Mouse (Mus musculus) liver, embryonic 16.5 days (tissue): ENCODE results near the gene Pwwp2a. TPM values are rescaled to one million over a fixed set of nuclear protein-coding genes. Genes with fewer than 3 reads are reported as not detected.

Experiments
- ATAC-seq: fragments of 200-750 bp; cut with Nextera tagmentation; 2 replicates; pipeline ENCODE4 v1.8.0; 2017; ENCODE audit warnings: low read depth, mild to moderate bottlenecking, moderate number of reproducible peaks, moderate library complexity
- H3K27ac ChIP-seq: fragments of 300-500 bp; sonication (generic); 2 replicates; pipeline ENCODE4 v1.5.1; 2014; ENCODE audit warnings: mild to moderate bottlenecking, low read length
- H3K27me3 ChIP-seq: fragments of 300-500 bp; sonication (generic); 2 replicates; pipeline ENCODE4 v1.6.1; 2014; ENCODE audit warnings: low read depth, low read length, mixed read lengths; ENCODE audit not compliant: control insufficient read depth, insufficient read depth
- H3K36me3 ChIP-seq: fragments of 300-500 bp; sonication (generic); 2 replicates; pipeline ENCODE4 v1.6.1; 2014; ENCODE audit warnings: mild to moderate bottlenecking; ENCODE audit not compliant: control insufficient read depth, insufficient read depth
- H3K4me1 ChIP-seq: fragments of 300-500 bp; sonication (generic); 2 replicates; pipeline ENCODE4 v1.6.1; 2014; ENCODE audit warnings: low read depth, low read length, mixed read lengths; ENCODE audit not compliant: control insufficient read depth
- H3K4me2 ChIP-seq: fragments of 300-500 bp; sonication (generic); 2 replicates; pipeline ENCODE4 v1.6.1; 2014; ENCODE audit warnings: low read depth, low read length, mixed read lengths
- H3K4me3 ChIP-seq: fragments of 300-500 bp; sonication (generic); 2 replicates; pipeline ENCODE4 v1.5.1; 2014; ENCODE audit warnings: low read depth, mild to moderate bottlenecking, low read length
- H3K9ac ChIP-seq: fragments of 300-500 bp; sonication (generic); 2 replicates; pipeline ENCODE4 v1.6.1; 2014; ENCODE audit warnings: low read depth, low read length
- H3K9me3 ChIP-seq: fragments of 300-500 bp; sonication (generic); replicated peaks from 2 replicates; pipeline ENCODE4 v1.6.1; 2016; ENCODE audit warnings: low read length; ENCODE audit not compliant: control insufficient read depth
- WGBS: fragments of 180-500 bp; shearing (Covaris S2); extraction: QIAGEN DNeasy Blood & Tissue Kit; methylation state at CpG from one replicate; pipeline ENCODE4 v1.1.7; 2014; ENCODE audit not compliant: insufficient replicate concordance; 5-methylcytosine and 5-hydroxymethylcytosine counted together
- polyA plus RNA-seq: library from polyadenylated mRNA; unstranded; fragments of >200 nt; fragmentation: Nextera tagmentation; extraction: Ambion mirVana; gene quantifications from 2 replicates; pipeline ENCODE4 v1.2.1, GENCODE M21; 2015

Pwwp2a gene
- polyA plus RNA-seq, 1 experiment from 2014 or later, result 4.3 TPM

- no peaks in the 10 kb centered on the region for H3K4me1 ChIP-seq
- H3K4me3 ChIP-seq, result no peak overlapping the region
- ATAC-seq, result peak; percentile 83
- no peak overlapping the region for H3K27ac ChIP-seq
- no peak overlapping the region for H3K9ac ChIP-seq
- no peaks in the 10 kb centered on the region for H3K27me3 ChIP-seq
- no peak overlapping the region for H3K4me2 ChIP-seq
- no peaks in the 10 kb centered on the region for H3K36me3 ChIP-seq
- 27% methylated on average over 14 of the region's 14 CpGs for WGBS
- no peaks in the 10 kb centered on the region for H3K9me3 ChIP-seq
Measured at GRCm38 (mm10) chr11:43653051-43653475, 28.7 kb upstream of the Pwwp2a start.

- no peaks in the 10 kb centered on the region for H3K36me3 ChIP-seq
- H3K27me3 ChIP-seq, result no peaks in the 10 kb centered on the region
- no peaks in the 10 kb centered on the region for H3K4me1 ChIP-seq
- peak; percentile 51 for ATAC-seq
- no peak overlapping the region for H3K27ac ChIP-seq
- no peak overlapping the region for H3K4me2 ChIP-seq
- 30% methylated on average over 10 of the region's 10 CpGs for WGBS
- no peak overlapping the region for H3K4me3 ChIP-seq
- no peak overlapping the region for H3K9ac ChIP-seq
- H3K9me3 ChIP-seq, result no peaks in the 10 kb centered on the region
Measured at GRCm38 (mm10) chr11:43656464-43656863, 25.3 kb upstream of the Pwwp2a start.

- Histone ChIP-seq H3K27me3 (no peaks in the 10 kb centered on the region), H3K9me3 (no peaks in the 10 kb centered on the region), H3K4me3 (no peak overlapping the region), H3K9ac (no peak overlapping the region), H3K27ac (no peak overlapping the region), H3K36me3 (no peaks in the 10 kb centered on the region), H3K4me1 (no peaks in the 10 kb centered on the region), H3K4me2 (no peak overlapping the region)
- WGBS, result 79% methylated on average over 1 of the region's 1 CpGs
- ATAC-seq, result no peak
Measured at GRCm38 (mm10) chr11:43658010-43658409, 23.8 kb upstream of the Pwwp2a start.

GRCm38 (mm10) chr11:43667038-43667745, 14.6 kb upstream of the Pwwp2a start:
- H3K36me3 ChIP-seq, result no peaks in the 10 kb centered on the region
- H3K27me3 ChIP-seq, result no peaks in the 10 kb centered on the region
- no peak overlapping the region for H3K4me2 ChIP-seq
- H3K4me3 ChIP-seq, result no peak overlapping the region
- ATAC-seq, result peak; percentile 64
- H3K4me1 ChIP-seq, result peaks cover 2% of the 10 kb centered on the region; the same call in 1 of the 2 replicates
- WGBS, result 61% methylated on average over 19 of the region's 19 CpGs
- no peak overlapping the region for H3K27ac ChIP-seq
- no peak overlapping the region for H3K9ac ChIP-seq
- H3K9me3 ChIP-seq, result no peaks in the 10 kb centered on the region

GRCm38 (mm10) chr11:43682415-43683217, 818 bp downstream of the Pwwp2a start:
- H3K36me3 ChIP-seq, result no peaks in the 10 kb centered on the region; the same call in none of the 2 replicates
- 0 out of 2 replicates have a peak, but pooled peaks have one; percentile 6 for ATAC-seq
- H3K9ac ChIP-seq, result peak overlapping the region; percentile 95
- H3K4me2 ChIP-seq, result peak overlapping the region; percentile 95
- no peaks in the 10 kb centered on the region for H3K27me3 ChIP-seq
- H3K9me3 ChIP-seq, result no peaks in the 10 kb centered on the region
- peak overlapping the region; percentile 90 for H3K4me3 ChIP-seq
- under 1% methylated on average over 72 of the region's 72 CpGs for WGBS
- H3K27ac ChIP-seq, result peak overlapping the region; percentile 85
- peaks cover 6% of the 10 kb centered on the region for H3K4me1 ChIP-seq

- no peak overlapping the region for H3K9ac ChIP-seq
- H3K27ac ChIP-seq, result no peak overlapping the region
- peaks cover 14% of the 10 kb centered on the region for H3K36me3 ChIP-seq
- H3K27me3 ChIP-seq, result no peaks in the 10 kb centered on the region
- H3K4me1 ChIP-seq, result no peaks in the 10 kb centered on the region; the same call in 1 of the 2 replicates
- no peaks in the 10 kb centered on the region for H3K9me3 ChIP-seq
- no peak for ATAC-seq
- H3K4me3 ChIP-seq, result no peak overlapping the region
- H3K4me2 ChIP-seq, result no peak overlapping the region
- WGBS, result 85% methylated on average over 1 of the region's 1 CpGs
Measured at GRCm38 (mm10) chr11:43688850-43689249, 7.1 kb downstream of the Pwwp2a start.

GRCm38 (mm10) chr11:43696623-43697022, 14.8 kb downstream of the Pwwp2a start:
- Histone ChIP-seq H3K27ac (no peak overlapping the region), H3K4me2 (no peak overlapping the region), H3K9ac (no peak overlapping the region), H3K36me3 (peaks cover 15% of the 10 kb centered on the region), H3K27me3 (no peaks in the 10 kb centered on the region), H3K4me1 (no peaks in the 10 kb centered on the region; the same call in 1 of the 2 replicates), H3K4me3 (no peak overlapping the region), H3K9me3 (no peaks in the 10 kb centered on the region)
- WGBS, result 80% methylated on average over 4 of the region's 4 CpGs
- ATAC-seq, result no peak

GRCm38 (mm10) chr11:43698621-43699020, 16.8 kb downstream of the Pwwp2a start:
- no peak for ATAC-seq
- Histone ChIP-seq H3K36me3 (peaks cover 10% of the 10 kb centered on the region), H3K4me1 (no peaks in the 10 kb centered on the region; the same call in 1 of the 2 replicates), H3K4me3 (no peak overlapping the region), H3K9ac (no peak overlapping the region), H3K27me3 (no peaks in the 10 kb centered on the region), H3K4me2 (no peak overlapping the region), H3K27ac (no peak overlapping the region), H3K9me3 (no peaks in the 10 kb centered on the region)
- 61% methylated on average over 5 of the region's 5 CpGs for WGBS

- H3K4me3 ChIP-seq, result no peak overlapping the region
- H3K9ac ChIP-seq, result no peak overlapping the region
- peak; percentile 43; the same call in 1 of the 2 replicates for ATAC-seq
- no peak overlapping the region for H3K27ac ChIP-seq
- no peak overlapping the region for H3K4me2 ChIP-seq
- H3K9me3 ChIP-seq, result no peaks in the 10 kb centered on the region
- H3K4me1 ChIP-seq, result no peaks in the 10 kb centered on the region; the same call in 1 of the 2 replicates
- H3K36me3 ChIP-seq, result peaks cover 20% of the 10 kb centered on the region
- WGBS, result 78% methylated on average over 3 of the region's 3 CpGs
- H3K27me3 ChIP-seq, result no peaks in the 10 kb centered on the region
Measured at GRCm38 (mm10) chr11:43700291-43700690, 18.5 kb downstream of the Pwwp2a start.
